Comparison of ENCODE assay signal across 14 mouse cellular contexts in genomic region chr6:93678766-93679165, GRCm38 (mm10).
"Had no signal": no experiment of that assay in that cellular context is flagged by ENCODE, and none has a peak within 500 bp of the region (broad histone marks: within the 10 kb centered on the region; RNA-seq: fewer than 3 reads in every experiment).

No protein-coding gene starts in this region.

- H3K4me3 ChIP-seq: limb, embryonic 15.5 days; liver, embryonic 12.5 days; midbrain, embryonic 12.5 days; neural tube, embryonic 13.5 days had no signal

- H3K9ac ChIP-seq: limb, embryonic 15.5 days; liver, embryonic 12.5 days; lung, embryonic 14.5 days; midbrain, embryonic 12.5 days; neural tube, embryonic 13.5 days had no signal

- H3K4me2 ChIP-seq: limb, embryonic 15.5 days; liver, embryonic 12.5 days; lung, embryonic 14.5 days; midbrain, embryonic 12.5 days; neural tube, embryonic 13.5 days had no signal

- H3K27ac ChIP-seq: limb, embryonic 15.5 days; liver, embryonic 12.5 days; midbrain, embryonic 12.5 days; neural tube, embryonic 13.5 days had no signal

- DNase-seq: kidney, adult 8-10 months; kidney, postnatal 25 days; layer of hippocampus, postnatal 36 days; lung, embryonic 14.5 days; lung, postnatal 10 days; lung, postnatal 4 days; retina, postnatal 1 day; right cerebral cortex, postnatal 14 days; thymus, postnatal 36 days had no signal

- ATAC-seq: liver, embryonic 12.5 days; midbrain, embryonic 16.5 days had no signal

- H3K4me1 ChIP-seq: limb, embryonic 15.5 days; liver, embryonic 12.5 days had no signal

- H3K9me3 ChIP-seq: limb, embryonic 15.5 days; liver, embryonic 12.5 days; midbrain, embryonic 12.5 days; neural tube, embryonic 13.5 days had no signal

- H3K27me3 ChIP-seq: limb, embryonic 15.5 days; neural tube, embryonic 13.5 days had no signal
